Mouse (Mus musculus) left cerebral cortex, adult 2 months (tissue): Measurements from ENCODE around the gene Meis1. TPM values are rescaled to one million over a fixed set of nuclear protein-coding genes. Genes with fewer than 3 reads are reported as not detected.

Source experiments
- DNase-seq, 2 experiments: peaks; one replicate each; pipeline ENCODE4 v3.0.0; 2021 to 2022; ENCODE audit warnings: low spot score in 2 of 2, mixed read lengths in 1 of 2; ENCODE audit errors: extremely low spot score in 1 of 2
- H3K27ac ChIP-seq: fragments of 200-600 bp; 2 replicates; pipeline ENCODE4 v1.8.1; 2022
- H3K4me3 ChIP-seq: fragments of 200-600 bp; 2 replicates; pipeline ENCODE4 v1.8.1; 2022
- CTCF ChIP-seq: fragments of 200-600 bp; IDR thresholded peaks from 2 replicates; pipeline ENCODE4 v1.8.1; 2022; ENCODE audit warnings: antibody characterized with exemption, mild to moderate bottlenecking, moderate library complexity
- intact Hi-C: fragments of 180-260 bp; cut with DNase I; formaldehyde crosslinking; loops from one replicate; pipeline ENCODE4 v1.15.1; 2025
- total RNA-seq, 2 experiments: library from RNA; stranded (reverse); gene quantifications; 2 replicates each; pipeline ENCODE4 v1.2.3; 2021

Meis1 gene
- total RNA-seq, 2 experiments from 2014 or later: 4.8 to 4.9 TPM

DNA sequence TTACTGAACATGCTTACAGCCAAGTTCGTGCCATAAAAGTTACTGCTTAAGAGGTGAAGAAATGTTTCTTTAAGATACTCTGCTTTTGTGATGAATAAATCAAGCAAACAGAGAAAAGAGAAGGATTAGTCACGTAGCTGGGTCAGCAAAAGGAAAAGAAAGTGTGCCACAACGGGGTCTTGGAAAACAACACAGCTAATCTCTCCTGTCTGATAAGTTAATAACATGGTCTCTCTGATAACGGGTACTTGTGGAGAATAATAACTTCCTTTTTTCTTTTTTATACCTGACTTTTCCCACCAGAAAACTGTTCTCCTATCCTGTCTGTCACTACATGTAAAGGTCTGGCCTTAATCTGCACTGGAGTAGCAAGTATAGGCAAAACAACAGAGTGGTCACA, 37.4 kb downstream of the Meis1 start:
- intact Hi-C loops: no loop called here
- no peak overlapping the region for H3K4me3 ChIP-seq
- TF ChIP-seq CTCF: no peak
- H3K27ac ChIP-seq: no peak overlapping the region
- DNase-seq: no peak

DNA sequence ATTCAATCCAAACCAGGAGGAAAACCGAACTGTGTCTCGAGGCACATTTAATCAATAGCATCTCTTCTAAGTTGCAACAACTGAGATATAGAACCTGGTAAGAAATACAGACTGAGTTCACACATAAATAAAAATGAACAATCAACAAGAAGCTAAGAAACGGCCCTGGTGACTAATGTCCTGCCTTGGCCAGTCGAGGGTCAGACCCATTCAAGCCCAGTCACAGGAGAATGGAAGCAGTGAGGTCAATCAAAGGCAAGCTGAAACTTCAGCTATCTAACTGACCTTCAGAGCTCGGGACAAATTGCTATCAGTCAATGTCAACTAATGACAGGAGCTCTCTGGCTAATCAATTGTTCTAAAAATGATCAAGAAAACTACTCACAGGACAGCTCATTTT, 38.2 kb downstream of the Meis1 start:
- intact Hi-C loops: no loop called here
- no peak for TF ChIP-seq CTCF
- DNase-seq: no peak
- Histone ChIP-seq H3K4me3 (no peak overlapping the region), H3K27ac (no peak overlapping the region)

DNA sequence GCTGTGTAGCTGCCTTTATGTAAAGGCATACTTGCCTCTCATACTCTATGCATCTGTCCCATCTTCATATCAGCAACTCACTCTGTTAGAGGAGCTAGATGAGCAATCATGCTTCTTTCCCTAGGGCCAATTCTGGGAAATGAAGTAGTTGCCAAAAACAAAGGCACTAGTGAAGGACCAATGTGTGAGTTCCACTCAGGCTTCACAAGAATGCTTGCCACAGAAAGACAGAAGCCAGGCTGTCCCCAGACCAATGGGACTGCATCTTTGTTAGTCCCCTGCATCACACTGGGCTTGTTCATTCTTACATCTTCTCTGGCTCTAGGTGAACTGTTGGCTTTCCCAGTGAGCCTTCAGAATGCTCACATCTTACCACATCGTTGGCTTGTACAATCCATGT, 43.7 kb downstream of the Meis1 start:
- H3K4me3 ChIP-seq: no peak overlapping the region
- no peak for TF ChIP-seq CTCF
- no peak for DNase-seq
- intact Hi-C loops: no loop called here
- H3K27ac ChIP-seq: no peak overlapping the region

DNA sequence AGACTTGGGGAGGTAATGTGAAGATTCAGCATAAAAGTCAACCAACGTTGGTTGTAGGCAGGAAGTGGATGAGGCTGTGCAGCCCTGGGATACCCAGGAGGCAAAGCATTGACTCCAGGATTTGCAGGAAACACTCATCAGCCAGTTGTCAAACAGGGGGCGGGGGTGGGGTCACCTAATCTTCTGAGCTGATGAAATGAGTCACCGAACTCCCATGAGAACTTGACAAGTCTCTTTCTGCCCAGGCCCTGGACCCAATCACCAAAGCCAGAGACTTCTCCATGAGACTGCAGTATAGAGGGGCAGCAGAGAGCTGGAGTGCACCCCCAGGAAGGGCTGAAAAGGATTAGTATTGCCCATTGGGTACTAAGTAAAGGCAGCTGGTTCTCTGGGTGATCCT, 45.0 kb downstream of the Meis1 start:
- no peak for TF ChIP-seq CTCF
- Histone ChIP-seq H3K4me3 (no peak overlapping the region), H3K27ac (no peak overlapping the region)
- DNase-seq: no peak
- intact Hi-C loops: no loop called here

DNA sequence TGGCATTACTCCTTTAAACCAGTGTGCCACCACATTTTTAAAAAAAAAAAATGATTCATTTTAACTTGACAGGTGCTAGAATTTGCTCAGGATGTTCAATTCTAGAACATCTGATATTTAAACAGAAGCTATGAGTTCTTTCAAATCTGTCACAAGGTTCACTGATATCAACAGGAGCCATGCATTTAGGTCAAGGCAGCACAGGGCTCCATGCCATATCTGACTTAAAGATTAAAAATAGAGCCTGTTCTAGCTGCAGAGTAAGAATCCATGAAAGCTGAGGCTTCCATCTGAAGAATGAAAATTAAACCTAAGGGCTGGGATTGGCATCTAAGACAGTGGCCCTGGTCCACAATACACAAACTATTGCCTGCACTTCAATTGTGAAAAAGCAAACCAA, 45.8 kb downstream of the Meis1 start:
- no peak for TF ChIP-seq CTCF
- H3K4me3 ChIP-seq: no peak overlapping the region
- intact Hi-C loops: no loop called here
- H3K27ac ChIP-seq: no peak overlapping the region
- no peak for DNase-seq

DNA sequence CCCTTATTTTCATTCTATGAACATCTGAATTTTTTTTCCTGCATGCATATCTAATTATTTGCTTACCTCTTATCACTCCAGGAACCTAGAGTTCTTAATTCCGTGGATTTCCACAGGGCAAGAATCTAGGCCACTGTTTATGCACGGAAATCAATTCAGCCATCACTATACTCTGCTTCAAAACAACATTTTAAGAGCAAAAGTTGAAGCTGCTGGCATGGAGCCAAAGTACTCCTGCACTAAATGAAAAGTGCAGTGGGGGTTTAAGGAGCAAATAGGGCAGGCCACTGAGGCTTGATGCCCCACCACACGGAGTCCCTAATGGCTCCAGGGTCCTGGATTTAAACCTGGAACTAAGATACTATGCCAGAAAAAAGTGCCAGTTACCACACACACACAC, 47.2 kb downstream of the Meis1 start:
- no peak for DNase-seq
- no peak for TF ChIP-seq CTCF
- no peak overlapping the region for H3K27ac ChIP-seq
- intact Hi-C loops: no loop called here
- H3K4me3 ChIP-seq: no peak overlapping the region

DNA sequence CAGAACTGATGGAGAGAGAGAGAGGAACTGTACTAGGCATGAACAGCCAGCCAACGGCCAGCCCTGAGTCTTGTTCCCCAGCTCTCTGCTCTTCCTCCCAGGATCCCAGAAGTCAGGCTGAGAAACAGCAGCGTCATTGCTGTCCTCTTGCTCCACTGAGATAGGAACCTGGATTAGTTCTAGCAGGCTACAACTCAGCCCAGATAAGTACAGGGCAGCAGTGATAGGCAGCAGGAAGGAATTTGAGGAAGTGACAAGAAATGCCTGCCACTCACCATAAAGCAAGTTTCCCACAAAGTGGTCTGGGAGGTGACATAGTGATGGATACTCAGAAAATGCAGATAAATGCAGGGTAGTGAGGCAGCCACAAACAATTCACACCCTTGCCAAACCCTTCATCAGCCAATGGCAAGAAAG, 48.9 kb downstream of the Meis1 start:
- no peak overlapping the region for H3K4me3 ChIP-seq
- TF ChIP-seq CTCF: no peak
- H3K27ac ChIP-seq: no peak overlapping the region
- DNase-seq: no peak
- intact Hi-C loops: no loop called here

DNA sequence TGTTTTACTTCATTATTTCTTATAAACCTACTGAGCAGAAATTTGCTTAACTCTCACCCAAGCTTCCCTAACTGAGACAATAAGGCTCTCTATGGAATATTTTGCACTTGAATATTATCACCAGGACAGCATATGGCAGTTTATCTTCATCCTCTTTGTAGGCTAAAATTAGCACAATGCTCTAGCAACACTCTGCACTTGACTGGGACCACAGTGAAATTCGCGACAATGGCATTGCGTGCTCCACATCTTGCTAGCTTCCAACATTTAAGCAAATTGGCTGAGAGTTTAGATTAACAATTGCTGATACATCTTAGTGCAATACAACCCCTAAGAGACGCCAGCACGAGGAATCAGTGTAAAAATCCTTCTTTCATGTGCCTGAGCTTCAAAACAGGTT, 54.4 kb downstream of the Meis1 start:
- no peak for DNase-seq
- TF ChIP-seq CTCF: no peak
- intact Hi-C loops: no loop called here

DNA sequence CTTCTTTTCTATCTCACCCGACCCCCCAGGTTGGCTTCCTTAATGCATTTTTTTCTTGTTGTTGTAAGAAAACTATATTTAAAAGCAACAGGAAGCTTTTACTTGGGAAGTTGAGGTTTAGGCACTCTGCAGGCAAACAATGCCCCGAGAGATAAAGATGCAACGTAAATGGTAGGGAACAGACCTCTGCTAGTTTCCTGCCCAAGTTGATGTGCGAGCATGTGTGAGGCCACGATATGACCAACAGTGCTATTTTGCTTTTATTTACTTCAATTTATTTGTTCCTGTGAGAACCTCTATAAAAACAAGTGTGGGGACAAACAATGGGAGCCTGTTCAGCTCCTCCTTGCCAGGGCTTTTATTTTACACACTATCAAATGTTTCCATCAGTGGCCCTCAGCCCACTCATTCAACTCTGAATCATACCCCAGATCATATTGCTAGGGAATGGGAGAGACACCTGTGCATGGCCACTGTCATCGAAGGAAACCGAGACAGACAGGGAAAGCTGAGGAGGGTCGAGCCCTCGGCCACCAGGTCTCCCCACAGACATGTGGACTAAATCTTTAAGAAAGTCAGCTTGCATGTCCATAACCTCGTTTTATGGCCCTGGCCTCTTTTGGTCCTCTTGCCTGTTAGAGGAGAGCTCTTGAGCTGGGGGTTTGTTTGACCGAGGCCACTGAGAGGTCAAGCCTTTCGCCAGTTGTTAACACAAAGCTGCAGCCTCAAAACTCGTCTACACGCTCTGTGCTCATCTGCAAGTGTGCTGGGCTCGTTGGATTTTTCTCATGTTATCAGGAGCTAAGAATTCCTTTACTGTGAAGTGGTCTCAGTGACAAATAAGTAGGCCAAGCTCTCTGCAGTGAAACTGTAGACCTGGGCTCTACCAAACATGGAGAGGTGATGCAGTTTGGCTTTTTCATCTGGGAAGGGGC, 55.3 kb downstream of the Meis1 start:
- DNase-seq: no peak
- no peak overlapping the region for H3K4me3 ChIP-seq
- intact Hi-C loops: no loop called here
- TF ChIP-seq CTCF: no peak
- H3K27ac ChIP-seq: no peak overlapping the region

More for the DNA sequence above, 54.4 kb downstream of the Meis1 start:
- H3K27ac ChIP-seq: no peak overlapping the region
- no peak overlapping the region for H3K4me3 ChIP-seq

DNA sequence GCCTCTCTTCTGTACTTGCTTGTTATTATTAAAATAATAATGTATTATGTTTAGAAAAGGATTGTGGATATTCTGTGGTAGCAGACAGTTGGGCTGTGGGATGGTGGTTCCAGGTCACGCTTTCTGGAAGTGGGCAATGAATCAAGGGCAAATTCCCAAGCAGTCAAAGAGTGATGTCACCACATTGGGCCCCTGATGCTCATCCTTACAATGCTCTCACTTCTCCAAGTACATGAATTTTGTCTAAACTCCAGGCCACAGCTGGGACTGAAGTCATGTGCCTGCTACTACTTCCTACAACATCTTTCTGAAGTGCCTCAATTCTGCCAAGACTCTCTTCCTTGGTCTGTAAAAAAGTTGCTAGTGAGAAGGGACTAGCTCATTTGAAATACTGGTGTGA, 59.3 kb downstream of the Meis1 start:
- intact Hi-C loops: no loop called here
- TF ChIP-seq CTCF: no peak
- Histone ChIP-seq H3K4me3 (no peak overlapping the region), H3K27ac (no peak overlapping the region)
- no peak for DNase-seq

DNA sequence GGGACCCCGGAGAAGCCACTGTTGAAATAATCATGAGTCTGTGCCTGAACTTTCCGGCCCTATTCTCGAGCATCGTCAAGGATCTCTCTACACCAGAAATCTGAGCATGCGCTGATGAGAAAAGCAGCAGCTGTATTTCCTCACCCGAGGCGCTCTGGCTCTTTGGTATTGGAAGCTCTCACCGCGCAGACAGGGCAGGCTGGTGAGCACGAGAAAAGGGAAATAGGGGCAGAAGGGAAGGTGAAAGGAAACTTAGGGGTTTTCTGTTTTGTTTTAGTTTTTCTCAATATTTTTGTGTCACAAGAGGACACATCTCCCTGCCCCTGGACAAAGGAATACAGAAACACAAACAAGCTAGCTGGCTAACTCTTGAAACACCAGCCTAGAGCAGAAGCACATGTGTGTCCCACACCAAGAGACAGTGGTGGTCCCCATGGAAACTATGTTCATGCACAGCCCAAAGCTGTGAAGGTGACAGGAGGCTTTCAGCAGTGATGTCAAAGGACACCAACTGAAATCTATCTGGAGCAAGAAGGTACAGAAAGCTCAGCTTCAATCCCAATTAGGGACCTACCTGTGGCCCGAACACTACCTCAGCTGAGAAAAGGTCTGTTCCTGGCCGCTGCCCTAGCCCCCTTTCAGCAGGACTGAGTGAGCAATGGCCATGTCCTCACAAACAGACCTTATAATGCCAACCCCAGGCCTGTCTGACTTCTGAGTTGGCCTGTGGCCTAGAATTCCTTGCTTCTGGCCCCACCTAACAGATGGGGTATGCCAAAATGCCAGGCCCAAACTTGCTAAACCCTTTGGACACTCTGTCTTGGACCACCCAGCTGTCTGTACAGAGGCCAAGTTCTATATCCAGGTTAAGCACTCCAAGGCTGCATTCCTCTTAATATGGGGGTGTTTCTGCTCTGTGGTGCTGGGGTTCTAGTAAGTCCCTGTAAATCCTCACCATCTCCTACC, 60.7 kb downstream of the Meis1 start:
- Histone ChIP-seq H3K4me3 (no peak overlapping the region), H3K27ac (no peak overlapping the region)
- intact Hi-C loops: no loop called here
- TF ChIP-seq CTCF: no peak
- peak in 1 of 2 experiments; percentile 22 for DNase-seq
